Mouse (Mus musculus) embryonic fibroblast, embryonic 13.5 days (primary cell): ENCODE results near the gene Slc17a9.
"Not testable (repeated sequence)": the region's sequence is repeated elsewhere in the genome, so short reads cannot be mapped to it uniquely, and the experiment has no call there.

Experiments
- CTCF ChIP-seq: IDR thresholded peaks from 2 replicates; pipeline ENCODE4 v1.5.1; 2011; ENCODE audit warnings: mild to moderate bottlenecking, control low read depth, low read length, moderate library complexity, borderline replicate concordance; ENCODE audit not compliant: insufficient read depth
- POLR2A ChIP-seq: IDR thresholded peaks from 2 replicates; pipeline ENCODE4 v1.6.1; 2011; ENCODE audit warnings: low read depth, mild to moderate bottlenecking, control low read depth, low read length, moderate library complexity

GRCm38 (mm10) chr2:180722748-180723147 is 2.3 kb upstream of the Slc17a9 start:
- not testable (repeated sequence) for TF ChIP-seq POLR2A, CTCF
